Mouse (Mus musculus) ES-E14 (cell line): ENCODE results near the gene Tmem86b.

ENCODE experiments used
- CHD2 ChIP-seq: IDR thresholded peaks from 2 replicates; pipeline ENCODE4 v1.6.1; 2014; ENCODE audit warnings: mild to moderate bottlenecking, low read depth, low read length, inconsistent platforms
- ZNF384 ChIP-seq: IDR thresholded peaks from 2 replicates; pipeline ENCODE4 v1.6.1; 2012; ENCODE audit warnings: low read depth, low read length, inconsistent platforms

DNA sequence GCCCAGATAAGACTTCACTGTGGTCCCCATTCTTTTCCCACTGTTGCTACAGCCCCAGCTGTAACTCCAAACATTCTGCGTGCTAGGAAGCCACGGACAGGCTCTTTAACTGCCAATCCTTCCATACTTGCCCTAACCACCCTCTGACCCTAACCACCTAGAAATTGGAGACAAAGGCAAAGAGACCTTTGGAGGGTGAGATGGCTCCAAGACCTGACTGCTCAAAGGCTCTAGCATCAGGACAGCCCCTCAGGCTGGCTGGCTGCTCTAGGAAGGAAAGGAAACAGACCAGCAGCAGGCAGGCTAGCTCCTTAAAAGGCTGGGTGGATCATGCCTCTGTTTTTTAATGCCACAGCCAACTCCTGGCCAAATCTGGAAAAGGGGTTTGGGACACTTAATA, 23.0 kb upstream of the Tmem86b start:
- TF ChIP-seq CHD2 (no peak), ZNF384 (no peak)
